8 mouse cellular contexts compared by ENCODE assay signal in the genomic region with DNA sequence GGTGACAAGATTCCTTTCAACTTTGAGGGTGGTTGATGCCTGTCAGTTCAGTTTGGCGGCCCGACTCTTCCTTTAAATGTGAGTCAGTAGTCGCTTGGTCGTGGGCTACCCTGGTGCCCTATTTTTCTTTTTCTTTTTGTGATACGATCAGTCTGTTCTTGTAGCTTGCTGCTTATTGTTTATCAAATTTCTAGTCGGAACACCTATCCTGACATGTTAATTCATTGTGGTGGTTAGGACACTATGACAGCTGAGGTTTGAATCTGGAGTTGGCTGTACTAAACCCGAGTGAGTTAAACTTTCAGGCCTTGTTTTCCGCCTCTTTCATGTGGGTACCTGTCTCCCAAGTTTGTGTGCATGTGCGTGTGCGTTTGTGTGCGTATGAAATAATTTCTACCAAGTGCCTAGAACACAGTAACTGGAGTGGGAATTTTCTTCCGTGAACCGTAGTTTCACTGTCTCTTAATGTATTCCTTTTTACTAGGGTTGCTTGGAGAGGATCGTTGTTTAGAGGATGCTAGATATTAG. TPM values are rescaled to one million over a fixed set of nuclear protein-coding genes. Genes with fewer than 3 reads are reported as not detected.
A peak's percentile ranks its signal among the peaks of the same experiment; 100 is the strongest.
DNase-seq lines count a peak whose midpoint lies in the region; ATAC-seq and TF ChIP-seq lines count a peak whose summit lies in the region.

No protein-coding gene starts in this region.

- TF ChIP-seq CTCF in lung, postnatal 0 days (IDR thresholded peaks at IDR 0.05) = no peak
- no peak for TF ChIP-seq CTCF in cortical plate, adult 2 months (IDR thresholded peaks at IDR 0.05; ENCODE audit: extremely low read depth, insufficient read depth, low read length)

- H3K36me3 ChIP-seq in lung, postnatal 0 days (ENCODE audit: insufficient read depth, low read length) = peaks cover 11% of the 10 kb centered on the region
- H3K36me3 ChIP-seq in neural tube, embryonic 13.5 days = peaks cover 38% of the 10 kb centered on the region

- peak overlapping the region; percentile 96 for H3K9ac ChIP-seq in lung, postnatal 0 days (replicated peaks; ENCODE audit: low read depth)
- peak overlapping the region; percentile 95 for H3K9ac ChIP-seq in neural tube, embryonic 13.5 days

- no peaks in the 10 kb centered on the region for H3K27me3 ChIP-seq in lung, postnatal 0 days (replicated peaks; ENCODE audit: insufficient read depth, low read length)
- H3K27me3 ChIP-seq in neural tube, embryonic 13.5 days = no peaks in the 10 kb centered on the region

- H3K27ac ChIP-seq in lung, postnatal 0 days (ENCODE audit: low read length) = peak overlapping the region; percentile 93
- H3K27ac ChIP-seq in cortical plate, adult 2 months (ENCODE audit: insufficient read depth, low read length) = no peak overlapping the region
- peak overlapping the region; percentile 87 for H3K27ac ChIP-seq in neural tube, embryonic 13.5 days (replicated peaks)

- H3K4me2 ChIP-seq in lung, postnatal 0 days (replicated peaks; ENCODE audit: low read depth, low read length) = peak overlapping the region; percentile 75
- peak overlapping the region; percentile 88 for H3K4me2 ChIP-seq in neural tube, embryonic 13.5 days

- DNase-seq in lung, postnatal 0 days (ENCODE audit: low spot score) = no peak
- no peak for DNase-seq in lung, postnatal 10 days
- DNase-seq in layer of hippocampus, adult 18-20 months (ENCODE audit: low spot score in 2 of 2) = no peak
- no peak for DNase-seq in spleen, postnatal 14 days (ENCODE audit: low spot score in 2 of 2)

- 2% methylated on average over 14 of the region's 14 CpGs for WGBS in lung, postnatal 0 days
- WGBS in neural tube, embryonic 13.5 days = 5% methylated on average over 14 of the region's 14 CpGs

- no peak for ATAC-seq in lung, postnatal 0 days
- ATAC-seq in inflammation-experienced regulatory T-cells, adult 6 months = peak; percentile 33
- ATAC-seq in neural tube, embryonic 13.5 days (ENCODE audit: low read depth) = no peak
- no peak for ATAC-seq in megakaryocyte-erythroid progenitor cell, adult 5-6 weeks (replicated peaks; ENCODE audit: low FRiP score, low TSS enrichment, poor library complexity, severe bottlenecking)

- no peak for TF ChIP-seq EP300 in lung, postnatal 0 days (IDR thresholded peaks at IDR 0.05)

- no peaks in the 10 kb centered on the region for H3K9me3 ChIP-seq in lung, postnatal 0 days (ENCODE audit: low read length)
- H3K9me3 ChIP-seq in neural tube, embryonic 13.5 days = no peaks in the 10 kb centered on the region

- H3K4me3 ChIP-seq in lung, postnatal 0 days (ENCODE audit: low read depth, low read length) = peak overlapping the region; percentile 96
- H3K4me3 ChIP-seq in cortical plate, adult 2 months (ENCODE audit: insufficient read depth, low read length) = peak overlapping the region; percentile 90
- peak overlapping the region; percentile 97 for H3K4me3 ChIP-seq in neural tube, embryonic 13.5 days

- no peak for TF ChIP-seq POLR2A in cortical plate, adult 2 months (IDR thresholded peaks at IDR 0.05; ENCODE audit: extremely low read depth, insufficient read depth, low read length)

- H3K4me1 ChIP-seq in lung, postnatal 0 days (ENCODE audit: insufficient read depth, low read depth, low read length) = peaks cover 6% of the 10 kb centered on the region; the same call in 1 of the 2 replicates
- H3K4me1 ChIP-seq in cortical plate, adult 2 months (ENCODE audit: control insufficient read depth, insufficient read depth, low read length) = peaks cover 3% of the 10 kb centered on the region
- peaks cover 34% of the 10 kb centered on the region for H3K4me1 ChIP-seq in neural tube, embryonic 13.5 days (replicated peaks)

RNA-seq across cellular contexts. Expression of a gene that starts 0.7 kb away (rescaled TPM):
- 88.8 and 89.7 TPM in 2 replicates for polyA plus RNA-seq in lung, postnatal 0 days (2015; fragmentation: Nextera tagmentation; extraction: Ambion mirVana)
- polyA plus RNA-seq in cortical plate, adult 2 months (2012; rRNA removed) = 121 and 127 TPM in 2 replicates
- 100 to 1,000 TPM; 130 to 193 (median 160) TPM for polyA plus RNA-seq in inflammation-experienced regulatory T-cells, adult 6 months (2017; shearing (Covaris generic))
- 161 and 192 TPM in 2 replicates for polyA plus RNA-seq in neural tube, embryonic 13.5 days (2015; fragmentation: Nextera tagmentation; extraction: Ambion mirVana)
- total RNA-seq in megakaryocyte-erythroid progenitor cell, adult 5-6 weeks (2014; fragmentation: Nextera tagmentation) = 365 and 530 TPM in 2 replicates
- 100 and 161 TPM in 2 replicates for total RNA-seq in megakaryocyte-erythroid progenitor cell, adult 5-6 weeks (2017)
- 10 to 100 TPM; 94.5 to 95.3 TPM for total RNA-seq in layer of hippocampus, adult 18-20 months (2021)

RNA-seq across cellular contexts. Expression of a gene that starts 13.3 kb away (rescaled TPM):
- 157 and 159 TPM in 2 replicates for polyA plus RNA-seq in lung, postnatal 0 days (2015; fragmentation: Nextera tagmentation; extraction: Ambion mirVana)
- 134 and 142 TPM in 2 replicates for polyA plus RNA-seq in cortical plate, adult 2 months (2012; rRNA removed)
- polyA plus RNA-seq in inflammation-experienced regulatory T-cells, adult 6 months (2017; shearing (Covaris generic)) = 100 to 1,000 TPM in 2 of 3 experiments, 10 to 100 TPM in 1; 96.4 to 128 (median 119) TPM
- polyA plus RNA-seq in neural tube, embryonic 13.5 days (2015; fragmentation: Nextera tagmentation; extraction: Ambion mirVana) = 219 and 253 TPM in 2 replicates
- total RNA-seq in megakaryocyte-erythroid progenitor cell, adult 5-6 weeks (2014; fragmentation: Nextera tagmentation) = 59.6 and 76.4 TPM in 2 replicates
- 32.1 and 33.8 TPM in 2 replicates for total RNA-seq in megakaryocyte-erythroid progenitor cell, adult 5-6 weeks (2017)
- 10 to 100 TPM; 69.1 to 74.4 TPM for total RNA-seq in layer of hippocampus, adult 18-20 months (2021)

RNA-seq across cellular contexts. Expression of a gene that starts 16.3 kb away (rescaled TPM):
- 130 and 143 TPM in 2 replicates for polyA plus RNA-seq in lung, postnatal 0 days (2015; fragmentation: Nextera tagmentation; extraction: Ambion mirVana)
- 106 and 109 TPM in 2 replicates for polyA plus RNA-seq in cortical plate, adult 2 months (2012; rRNA removed)
- 100 to 1,000 TPM in 2 of 3 experiments, 10 to 100 TPM in 1; 91.6 to 140 (median 134) TPM for polyA plus RNA-seq in inflammation-experienced regulatory T-cells, adult 6 months (2017; shearing (Covaris generic))
- polyA plus RNA-seq in neural tube, embryonic 13.5 days (2015; fragmentation: Nextera tagmentation; extraction: Ambion mirVana) = 124 and 127 TPM in 2 replicates
- total RNA-seq in megakaryocyte-erythroid progenitor cell, adult 5-6 weeks (2014; fragmentation: Nextera tagmentation) = 74.7 and 80.4 TPM in 2 replicates
- total RNA-seq in megakaryocyte-erythroid progenitor cell, adult 5-6 weeks (2017) = 35.5 and 43.5 TPM in 2 replicates
- total RNA-seq in layer of hippocampus, adult 18-20 months (2021) = 10 to 100 TPM; 59.5 to 63.6 TPM

RNA-seq across cellular contexts. Expression of a gene that starts 16.7 kb away (rescaled TPM):
- 114 and 127 TPM in 2 replicates for polyA plus RNA-seq in lung, postnatal 0 days (2015; fragmentation: Nextera tagmentation; extraction: Ambion mirVana)
- 18.7 and 18.8 TPM in 2 replicates for polyA plus RNA-seq in cortical plate, adult 2 months (2012; rRNA removed)
- polyA plus RNA-seq in inflammation-experienced regulatory T-cells, adult 6 months (2017; shearing (Covaris generic)) = 100 to 1,000 TPM; 109 to 112 (median 112) TPM
- 39.3 and 41.9 TPM in 2 replicates for polyA plus RNA-seq in neural tube, embryonic 13.5 days (2015; fragmentation: Nextera tagmentation; extraction: Ambion mirVana)
- 104 and 114 TPM in 2 replicates for total RNA-seq in megakaryocyte-erythroid progenitor cell, adult 5-6 weeks (2014; fragmentation: Nextera tagmentation)
- total RNA-seq in megakaryocyte-erythroid progenitor cell, adult 5-6 weeks (2017) = 31.2 and 54.7 TPM in 2 replicates
- 1 to 10 TPM; 8.6 to 9.6 TPM for total RNA-seq in layer of hippocampus, adult 18-20 months (2021)

RNA-seq across cellular contexts. Expression of a gene that starts 17.0 kb away (rescaled TPM):
- polyA plus RNA-seq in lung, postnatal 0 days (2015; fragmentation: Nextera tagmentation; extraction: Ambion mirVana) = 0.75 and 0.82 TPM in 2 replicates
- polyA plus RNA-seq in cortical plate, adult 2 months (2012; rRNA removed) = 0.59 TPM in 1 of 2 replicates, not detected in the other
- 1 to 10 TPM in 1 of 3 experiments, not detected in 2; 1.8 TPM for polyA plus RNA-seq in inflammation-experienced regulatory T-cells, adult 6 months (2017; shearing (Covaris generic))
- polyA plus RNA-seq in neural tube, embryonic 13.5 days (2015; fragmentation: Nextera tagmentation; extraction: Ambion mirVana) = 1.6 and 2.4 TPM in 2 replicates
- 2.0 TPM in 1 of 2 replicates, not detected in the other for total RNA-seq in megakaryocyte-erythroid progenitor cell, adult 5-6 weeks (2014; fragmentation: Nextera tagmentation)
- total RNA-seq in megakaryocyte-erythroid progenitor cell, adult 5-6 weeks (2017) = 3.8 and 6.5 TPM in 2 replicates
- 1 to 10 TPM; 1.9 to 2.1 TPM for total RNA-seq in layer of hippocampus, adult 18-20 months (2021)
